In the genomic region with DNA sequence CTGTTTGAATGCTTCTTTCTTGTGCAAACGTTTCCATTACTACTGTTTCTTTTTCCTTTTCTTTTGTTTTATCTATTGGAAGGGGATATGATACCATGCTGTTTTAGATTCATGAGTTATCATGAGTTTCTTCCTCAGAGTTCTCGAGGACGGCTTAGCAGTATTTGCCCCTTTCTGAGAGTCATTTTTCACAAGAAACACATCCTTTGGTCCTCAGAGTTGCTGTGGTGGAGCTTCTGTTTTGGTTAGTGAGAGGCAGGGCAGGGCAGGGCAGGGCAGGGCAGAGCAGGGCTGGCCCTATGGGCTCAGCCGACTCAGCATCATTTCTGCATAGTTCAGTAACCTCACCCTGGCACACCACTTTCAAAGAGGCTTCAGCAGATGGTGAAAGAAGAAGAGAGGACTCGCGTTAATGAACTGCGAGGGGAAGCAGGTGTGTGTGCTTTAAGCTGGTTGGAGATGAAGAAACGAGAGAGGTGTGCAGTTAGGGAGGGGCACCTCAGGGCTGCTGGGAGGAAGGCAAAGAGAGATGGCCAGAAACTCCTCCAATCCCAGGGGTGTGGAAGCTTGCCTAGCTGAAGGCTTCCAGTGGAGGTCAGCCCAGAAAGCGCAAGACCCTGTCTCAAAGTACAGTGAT, we compare ENCODE assay signal across 12 mouse cellular contexts. TPM values are rescaled to one million over a fixed set of nuclear protein-coding genes. Genes with fewer than 3 reads are reported as not detected.
DNase-seq lines count a peak whose midpoint lies in the region; ATAC-seq lines count a peak whose summit lies in the region.
"Had no signal": no experiment of that assay in that cellular context is flagged by ENCODE, and none has a peak within 500 bp of the region (broad histone marks: within the 10 kb centered on the region; RNA-seq: fewer than 3 reads in every experiment).

No protein-coding gene starts in this region.

- WGBS in heart, embryonic 14.5 days, result 42% methylated on average over 9 of the region's 9 CpGs

- no peaks in the 10 kb centered on the region for H3K36me3 ChIP-seq in heart, embryonic 14.5 days (ENCODE audit: control insufficient read depth, insufficient read depth, low read length)
- no peaks in the 10 kb centered on the region for H3K36me3 ChIP-seq in megakaryocyte, embryonic 14.5 days (replicated peaks; ENCODE audit: low read length)
- H3K36me3 ChIP-seq: intestine, embryonic 15.5 days; midbrain, embryonic 15.5 days had no signal

- DNase-seq in heart, adult 9 months (ENCODE audit: low spot score in 2 of 2), result no peak
- peak; percentile 30 to 31 for DNase-seq in B cell, adult 2 months
- no peak for DNase-seq in right cerebral cortex, adult 18-20 months
- DNase-seq in right cerebral cortex, postnatal 25 days, result no peak
- DNase-seq: adrenal gland, adult 2 months; gastrocnemius, postnatal 14 days; thymus, postnatal 4 days had no signal

- H3K4me3 ChIP-seq in heart, embryonic 14.5 days (ENCODE audit: control insufficient read depth in 1 of 2, insufficient read depth in 1 of 2, low read depth in 1 of 2, low read length in 2 of 2), result no peak overlapping the region
- peak overlapping the region; percentile 86 for H3K4me3 ChIP-seq in megakaryocyte, embryonic 14.5 days (replicated peaks)
- H3K4me3 ChIP-seq: intestine, embryonic 15.5 days; midbrain, embryonic 15.5 days had no signal

- no peak overlapping the region for H3K9ac ChIP-seq in heart, embryonic 14.5 days (ENCODE audit: low read length)
- H3K9ac ChIP-seq: intestine, embryonic 15.5 days; midbrain, embryonic 15.5 days had no signal

- H3K27me3 ChIP-seq in heart, embryonic 14.5 days (ENCODE audit: control insufficient read depth, insufficient read depth, low read length), result no peaks in the 10 kb centered on the region
- H3K27me3 ChIP-seq in megakaryocyte, embryonic 14.5 days (replicated peaks), result no peaks in the 10 kb centered on the region
- H3K27me3 ChIP-seq: intestine, embryonic 15.5 days; midbrain, embryonic 15.5 days had no signal

- H3K4me2 ChIP-seq in heart, embryonic 14.5 days (ENCODE audit: low read length), result no peak overlapping the region
- H3K4me2 ChIP-seq: intestine, embryonic 15.5 days; midbrain, embryonic 15.5 days had no signal

- H3K4me1 ChIP-seq in heart, embryonic 14.5 days (ENCODE audit: control insufficient read depth in 2 of 2, insufficient read depth in 2 of 2, low read length in 2 of 2), result peaks cover 16 to 32% of the 10 kb centered on the region in 2 experiments
- peaks cover 69% of the 10 kb centered on the region for H3K4me1 ChIP-seq in megakaryocyte, embryonic 14.5 days

- H3K9me3 ChIP-seq in heart, embryonic 14.5 days (ENCODE audit: control insufficient read depth, low read length), result no peaks in the 10 kb centered on the region
- H3K9me3 ChIP-seq in megakaryocyte, embryonic 14.5 days, result no peaks in the 10 kb centered on the region
- H3K9me3 ChIP-seq: intestine, embryonic 15.5 days; midbrain, embryonic 15.5 days had no signal

- peak overlapping the region; percentile 33 to 62 for H3K27ac ChIP-seq in heart, embryonic 14.5 days (replicated peaks in 1 of 2; ENCODE audit: control insufficient read depth in 1 of 2, insufficient read depth in 1 of 2, low read depth in 2 of 2, low read length in 2 of 2)
- H3K27ac ChIP-seq: intestine, embryonic 15.5 days; midbrain, embryonic 15.5 days had no signal

- no peak for ATAC-seq in heart, embryonic 14.5 days (ENCODE audit: insufficient number of reproducible peaks, insufficient read depth, low FRiP score, low read depth)
- peak; percentile 15 for ATAC-seq in granulocyte monocyte progenitor cell, adult 5-6 weeks (replicated peaks; ENCODE audit: poor library complexity, severe bottlenecking)
- ATAC-seq: intestine, embryonic 15.5 days; midbrain, embryonic 15.5 days had no signal

RNA-seq across cellular contexts. Expression of a gene that starts 5.0 kb away (rescaled TPM):
- polyA plus RNA-seq in heart, embryonic 14.5 days (2014; fragmentation: Nextera tagmentation; extraction: Ambion mirVana), result 13.0 and 14.0 TPM in 2 replicates
- 18.9 and 24.6 TPM in 2 replicates for total RNA-seq in granulocyte monocyte progenitor cell, adult 5-6 weeks (2014; fragmentation: Nextera tagmentation)
- 24.6 and 26.6 TPM in 2 replicates for total RNA-seq in granulocyte monocyte progenitor cell, adult 5-6 weeks (2017)
- polyA plus RNA-seq in megakaryocyte, embryonic 14.5 days (2012; ENCODE audit: insufficient read depth, low replicate concordance), result 3.1 and 5.2 TPM in 2 replicates

RNA-seq across cellular contexts. Expression of a gene that starts 29.9 kb away (rescaled TPM):
- polyA plus RNA-seq in heart, embryonic 14.5 days (2014; fragmentation: Nextera tagmentation; extraction: Ambion mirVana), result not detected in 2 replicates
- total RNA-seq in granulocyte monocyte progenitor cell, adult 5-6 weeks (2014; fragmentation: Nextera tagmentation), result not detected in 2 replicates
- total RNA-seq in granulocyte monocyte progenitor cell, adult 5-6 weeks (2017), result not detected in 2 replicates
- polyA plus RNA-seq in megakaryocyte, embryonic 14.5 days (2012; ENCODE audit: insufficient read depth, low replicate concordance), result not detected in 2 replicates
- total RNA-seq: adrenal gland, adult 2 months; gastrocnemius, postnatal 14 days had no signal
- polyA plus RNA-seq: adrenal gland, adult 2 months; intestine, embryonic 15.5 days; midbrain, embryonic 15.5 days had no signal

RNA-seq across cellular contexts. Expression of a gene that starts 37.2 kb away (rescaled TPM):
- polyA plus RNA-seq in heart, embryonic 14.5 days (2014; fragmentation: Nextera tagmentation; extraction: Ambion mirVana), result 18.0 and 18.7 TPM in 2 replicates
- 1.8 and 4.2 TPM in 2 replicates for total RNA-seq in granulocyte monocyte progenitor cell, adult 5-6 weeks (2014; fragmentation: Nextera tagmentation)
- total RNA-seq in granulocyte monocyte progenitor cell, adult 5-6 weeks (2017), result 0.99 and 2.7 TPM in 2 replicates
- 6.3 and 26.3 TPM in 2 replicates for polyA plus RNA-seq in megakaryocyte, embryonic 14.5 days (2012; ENCODE audit: insufficient read depth, low replicate concordance)

RNA-seq across cellular contexts. Expression of a gene that starts 54.9 kb away (rescaled TPM):
- 9.8 TPM in 2 replicates for polyA plus RNA-seq in heart, embryonic 14.5 days (2014; fragmentation: Nextera tagmentation; extraction: Ambion mirVana)
- total RNA-seq in granulocyte monocyte progenitor cell, adult 5-6 weeks (2014; fragmentation: Nextera tagmentation), result 8.7 and 13.5 TPM in 2 replicates
- total RNA-seq in granulocyte monocyte progenitor cell, adult 5-6 weeks (2017), result 9.8 and 12.9 TPM in 2 replicates
- polyA plus RNA-seq in megakaryocyte, embryonic 14.5 days (2012; ENCODE audit: insufficient read depth, low replicate concordance), result 0.04 TPM in 1 of 2 replicates, not detected in the other

Comparison
In these comparisons a context has a peak if more than half of its experiments do, and no peak if none do; other contexts are left out.
1. DNase-seq: peak in B cell, adult 2 months (2 of 2); none in heart, adult 9 months (0 of 2), right cerebral cortex, adult 18-20 months (single experiment) and right cerebral cortex, postnatal 25 days (single experiment).